Mouse (Mus musculus) c-Kit-negative CD71-positive TER-119-positive erythroid progenitor cells, embryonic 14.5 days (primary cell): ENCODE measurements around the gene Nid1.
"Not testable (repeated sequence)": the region's sequence is repeated elsewhere in the genome, so short reads cannot be mapped to it uniquely, and the experiment has no call there.

ENCODE experiments used
- DNase-seq: peaks from one replicate; pipeline ENCODE4 v3.0.0-alpha.2; 2013; ENCODE audit warnings: low read depth, low spot score

The Nid1 gene

DNA sequence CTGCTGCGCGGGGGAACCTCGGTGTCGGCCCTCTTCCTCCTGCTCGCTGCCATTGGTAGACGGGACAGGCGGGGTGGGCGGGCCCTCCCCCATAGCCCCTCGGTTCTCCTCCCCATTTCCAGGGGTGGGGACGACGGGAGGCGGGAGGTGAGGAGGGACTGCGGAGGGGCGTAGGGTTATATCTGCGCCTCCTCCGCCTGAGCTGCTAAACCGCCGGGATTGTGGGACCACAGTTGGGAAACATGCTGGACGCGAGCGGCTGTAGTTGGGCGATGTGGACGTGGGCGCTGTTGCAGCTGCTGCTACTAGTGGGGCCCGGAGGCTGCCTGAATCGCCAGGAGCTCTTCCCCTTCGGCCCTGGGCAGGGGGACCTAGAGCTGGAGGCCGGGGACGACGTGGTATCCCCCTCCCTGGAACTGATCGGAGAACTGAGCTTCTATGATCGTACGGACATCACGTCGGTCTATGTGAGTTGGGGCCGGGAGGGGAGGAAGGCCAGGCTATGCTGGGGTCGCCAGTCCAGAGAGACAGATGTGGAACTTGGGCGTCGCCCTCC lies at the start of gene Nid1:
Gene Nid1, plus strand, starts transcription at position 92 of the 556 bp plus-strand sequence.
- not testable (repeated sequence) for DNase-seq

GRCm38 (mm10) chr13:13393228-13394095 lies 43.9 kb upstream of the Nid1 start, which contains the start of gene Gpr137b:
TSS of gene Gpr137b (minus strand) at chr13:13394014.
- DNase-seq: not testable (repeated sequence)

DNA sequence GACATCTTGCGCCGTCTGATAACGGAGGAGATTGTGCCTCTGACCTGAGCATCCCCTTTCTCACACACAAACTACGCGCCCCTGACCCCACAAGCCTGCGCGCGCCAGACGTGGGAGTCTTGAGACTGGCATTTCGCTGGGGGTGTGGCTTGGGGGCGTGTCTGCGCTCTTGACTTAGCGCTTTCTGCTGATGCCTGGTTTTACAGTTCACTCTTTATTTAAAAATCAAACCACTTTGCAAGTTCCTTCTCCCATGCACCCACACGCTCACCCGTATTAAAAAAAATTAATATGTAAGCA lies 43.3 kb upstream of the Nid1 start:
- DNase-seq: not testable (repeated sequence)

DNA sequence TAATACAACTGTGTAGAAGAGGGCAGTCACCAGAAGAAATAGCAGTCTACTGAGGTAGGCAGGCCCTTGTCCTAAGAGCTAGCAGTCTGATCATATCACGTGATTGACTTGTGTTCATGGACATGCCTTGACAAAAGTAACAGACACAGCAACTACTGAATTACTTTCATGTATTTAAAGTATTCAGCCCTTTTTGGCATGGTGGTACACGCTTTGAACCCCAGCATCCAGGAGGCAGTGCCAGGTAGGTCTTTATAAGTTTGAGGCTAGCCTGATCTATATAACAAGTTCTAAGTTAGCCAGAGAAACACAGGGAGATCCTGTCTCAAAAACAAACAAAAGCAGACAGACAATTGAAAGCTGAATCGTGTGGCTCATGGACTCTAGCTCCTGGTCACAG lies 36.5 kb upstream of the Nid1 start:
- DNase-seq: not testable (repeated sequence)

DNA sequence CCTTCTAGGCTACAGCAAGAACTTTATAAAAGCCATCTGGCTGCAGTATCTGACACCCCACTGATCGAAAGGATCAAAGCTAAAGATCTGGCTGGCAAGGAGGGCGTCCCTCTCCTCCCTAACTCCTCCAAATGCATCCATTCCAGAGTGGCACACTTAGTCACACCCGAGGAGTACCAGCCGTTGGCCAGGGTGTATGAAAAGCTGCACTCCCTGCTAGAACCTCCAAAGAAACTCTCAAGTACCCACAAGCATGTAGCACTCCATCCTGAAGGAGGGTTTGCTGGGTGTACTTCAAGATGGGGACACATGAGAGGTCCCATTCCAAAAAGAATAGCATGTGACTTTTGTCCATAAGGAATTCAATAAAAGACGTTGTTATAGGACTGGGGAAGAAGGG lies 34.5 kb upstream of the Nid1 start:
- not testable (repeated sequence) for DNase-seq

- not testable (repeated sequence) for DNase-seq
Measured at GRCm38 (mm10) chr13:13403366-13403765, 34.0 kb upstream of the Nid1 start.

- not testable (repeated sequence) for DNase-seq
Measured at GRCm38 (mm10) chr13:13403839-13404238, 33.5 kb upstream of the Nid1 start.

DNA sequence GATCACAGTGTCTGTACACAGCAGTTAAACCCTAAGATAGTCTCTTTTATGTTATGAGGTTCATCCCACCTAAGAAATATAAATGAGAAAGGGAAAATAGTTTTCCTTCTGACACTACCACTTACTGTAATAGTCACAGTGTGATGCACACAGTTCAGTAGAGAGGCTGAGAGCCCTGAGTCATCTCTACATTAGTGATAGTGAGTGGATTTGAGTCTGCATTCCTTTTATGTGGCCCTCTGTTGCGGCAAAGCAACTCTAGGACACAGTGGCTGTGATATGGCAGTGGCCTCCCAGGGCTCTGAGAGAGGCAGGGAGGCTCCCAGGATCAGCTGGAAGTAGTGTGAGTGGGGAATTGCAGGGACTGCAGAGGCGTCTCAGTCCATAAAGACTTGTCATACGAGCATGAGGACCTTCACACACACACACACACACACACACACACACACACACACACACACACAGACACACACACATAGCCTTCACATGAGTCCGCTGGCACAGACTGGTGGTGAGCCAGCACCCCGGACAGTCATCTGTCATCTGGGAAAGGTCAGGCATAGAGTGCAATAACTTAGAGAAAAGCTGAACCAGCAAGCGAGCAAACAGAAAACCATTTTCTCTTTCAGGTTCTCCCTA lies 32.7 kb upstream of the Nid1 start:
- not testable (repeated sequence) for DNase-seq

- DNase-seq: not testable (repeated sequence)
Measured at GRCm38 (mm10) chr13:13405511-13405910, 31.8 kb upstream of the Nid1 start.

DNA sequence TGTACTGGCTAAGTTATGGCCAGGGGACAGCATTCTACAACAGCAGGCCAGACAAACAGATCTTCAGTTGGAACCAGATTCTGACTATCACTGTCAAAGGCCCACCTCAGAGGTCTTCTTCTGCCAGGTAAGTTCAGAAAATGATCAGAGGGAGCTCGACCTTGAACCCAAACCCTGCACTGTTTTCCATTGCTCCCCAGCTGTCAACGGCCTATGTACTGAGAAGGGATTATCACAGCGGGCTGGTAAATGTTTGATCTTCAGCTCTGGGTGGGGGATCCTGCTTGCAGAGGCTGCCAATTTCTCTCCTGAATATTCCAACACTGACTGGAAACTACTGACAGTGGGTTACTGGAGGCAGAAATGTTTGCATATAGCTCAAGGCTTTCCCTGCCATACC lies 23.1 kb upstream of the Nid1 start:
- no peak for DNase-seq

DNA sequence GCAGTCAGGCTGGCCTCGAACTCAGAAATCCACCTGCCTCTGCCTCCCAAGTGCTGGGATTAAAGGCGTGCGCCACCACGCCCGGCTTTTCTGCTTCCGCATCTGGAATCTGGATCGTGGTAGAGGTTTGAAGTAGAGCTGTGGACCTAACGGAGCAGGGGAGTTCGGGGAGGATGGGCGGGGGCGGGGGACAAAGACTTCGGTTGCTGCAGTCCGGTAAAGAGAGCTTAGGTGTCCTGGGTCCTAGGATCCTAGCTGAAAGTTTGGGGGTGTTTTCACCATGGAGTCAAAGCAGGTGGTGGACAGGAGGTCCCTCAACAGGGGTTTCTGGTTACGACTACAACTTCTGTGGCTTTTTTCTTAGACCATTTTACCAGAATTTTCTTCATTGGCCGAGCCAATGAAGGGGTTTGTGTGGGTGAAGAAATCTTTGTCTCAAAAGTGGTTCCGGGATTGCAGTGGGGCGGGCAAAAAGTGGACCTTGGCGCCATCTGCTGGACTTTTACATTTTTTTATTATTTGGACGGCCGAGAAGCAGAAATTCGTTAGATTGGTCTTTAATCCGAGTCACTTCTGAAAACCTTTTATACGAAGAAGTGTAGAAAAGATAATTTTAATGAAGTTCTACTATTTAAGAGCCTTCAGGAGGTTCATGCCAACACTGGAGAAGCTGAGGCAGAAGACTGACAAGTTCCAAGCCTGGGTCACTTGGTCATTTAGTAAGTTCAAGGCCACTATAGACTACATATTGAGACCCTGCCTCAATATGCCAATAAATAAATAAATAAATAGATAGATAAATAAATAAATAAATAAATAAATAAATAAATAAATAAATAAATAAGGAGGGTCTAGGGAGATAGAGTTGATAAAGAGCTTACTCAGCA lies 22.0 kb upstream of the Nid1 start:
- not testable (repeated sequence) for DNase-seq

GRCm38 (mm10) chr13:13416007-13416337 lies 21.4 kb upstream of the Nid1 start:
- DNase-seq: not testable (repeated sequence)

GRCm38 (mm10) chr13:13418859-13419258 lies 18.5 kb upstream of the Nid1 start:
- DNase-seq: not testable (repeated sequence)

- not testable (repeated sequence) for DNase-seq
Measured at GRCm38 (mm10) chr13:13423301-13423700, 14.1 kb upstream of the Nid1 start.

DNA sequence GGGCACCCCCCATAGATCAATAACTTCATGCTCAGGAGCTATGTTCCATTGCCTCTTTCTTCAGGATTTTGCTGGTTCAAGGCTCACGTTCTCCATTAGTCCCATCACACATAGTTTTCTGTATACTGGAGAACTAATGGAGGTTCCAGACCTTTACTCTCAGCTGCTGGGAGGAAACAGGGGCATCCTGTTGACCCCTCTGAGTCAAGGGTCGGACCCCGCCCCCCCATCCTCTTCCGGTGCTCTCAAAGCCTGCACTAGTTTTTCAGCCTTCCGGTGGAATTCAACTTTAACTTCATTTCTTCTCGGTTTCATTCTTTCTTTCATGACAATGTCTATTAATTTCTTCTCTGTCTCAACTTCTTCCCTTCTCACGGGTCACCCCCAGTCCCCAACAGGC lies 1.2 kb upstream of the Nid1 start:
- not testable (repeated sequence) for DNase-seq

GRCm38 (mm10) chr13:13438112-13438953 lies 982 bp downstream of the Nid1 start:
- not testable (repeated sequence) for DNase-seq

DNA sequence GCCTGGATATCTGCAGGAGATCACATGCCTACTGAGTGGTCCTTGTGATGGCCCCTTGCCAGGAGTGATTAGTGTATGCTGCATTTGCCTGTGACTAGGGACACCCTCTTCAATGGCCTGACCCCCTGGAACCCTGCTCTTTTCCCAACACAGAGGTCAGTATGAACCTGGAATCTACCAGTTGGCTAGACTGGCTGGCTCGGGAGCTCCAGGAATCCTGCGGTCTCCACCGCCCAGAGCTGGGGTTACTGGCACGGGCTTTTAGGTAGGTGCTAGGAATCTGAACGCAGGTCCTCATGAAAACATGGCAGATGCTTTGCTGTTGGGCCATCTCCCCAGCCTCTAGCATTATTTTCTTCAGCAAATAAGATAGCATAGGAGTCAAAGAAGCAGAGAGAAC lies 8.2 kb downstream of the Nid1 start:
- DNase-seq: not testable (repeated sequence)

DNA sequence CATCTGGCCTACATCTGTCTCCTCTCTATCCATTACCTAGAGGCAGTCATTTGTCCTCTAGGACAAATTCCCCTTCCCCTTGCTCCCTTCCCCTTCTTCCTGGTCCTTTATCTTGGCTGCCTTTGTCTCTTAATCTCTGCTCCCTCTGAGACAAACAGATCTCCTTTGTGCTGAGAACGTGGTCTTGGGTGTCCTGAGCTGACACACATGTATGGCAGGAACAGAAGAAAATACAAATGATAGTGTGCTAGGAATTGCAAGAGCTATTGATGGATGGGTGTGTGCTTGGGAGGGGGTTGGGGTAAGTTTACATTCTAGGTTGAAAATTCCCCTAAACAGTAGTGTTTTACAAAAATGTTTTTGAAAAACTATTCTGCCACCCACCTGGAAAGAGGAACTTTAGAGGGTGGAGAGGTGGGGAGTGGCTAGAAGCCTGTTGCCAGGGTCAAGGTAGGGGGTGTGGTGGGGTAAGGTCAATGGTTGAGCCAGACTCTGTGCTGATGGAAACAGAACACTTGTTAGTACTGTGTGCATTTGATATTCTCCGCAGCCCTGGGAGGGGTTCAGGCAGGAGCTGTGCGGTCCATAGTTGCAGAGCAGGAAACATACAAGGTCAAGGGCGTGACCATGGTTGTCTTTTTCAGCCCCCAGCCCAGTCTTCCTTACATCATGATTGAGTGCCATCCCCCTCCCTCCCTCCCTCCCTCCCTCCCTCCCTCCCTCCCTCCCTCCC lies 9.5 kb downstream of the Nid1 start:
- DNase-seq: not testable (repeated sequence)

GRCm38 (mm10) chr13:13449981-13450380 lies 12.6 kb downstream of the Nid1 start:
- not testable (repeated sequence) for DNase-seq

GRCm38 (mm10) chr13:13450931-13451330 lies 13.6 kb downstream of the Nid1 start:
- not testable (repeated sequence) for DNase-seq
